Mouse (Mus musculus) olfactory bulb, adult 2 months (tissue): ENCODE measurements around the gene Zfp12.

Experiments
- CTCF ChIP-seq: fragments of 200-500 bp; IDR thresholded peaks from 2 replicates; pipeline ENCODE4 v1.5.1; 2012; ENCODE audit warnings: low read depth, mild to moderate bottlenecking, low read length, moderate library complexity; ENCODE audit not compliant: insufficient read depth
- POLR2A ChIP-seq: fragments of 200-500 bp; IDR thresholded peaks from 2 replicates; pipeline ENCODE4 v1.6.1; 2012; ENCODE audit warnings: mild to moderate bottlenecking, low read depth, low read length, moderate library complexity; ENCODE audit not compliant: insufficient read depth

GRCm38 (mm10) chr5:143265409-143265808 lies 30.4 kb downstream of the Zfp12 start:
- TF ChIP-seq POLR2A = no peak
- no peak for TF ChIP-seq CTCF
